Mouse (Mus musculus) thymus, postnatal 25 days (tissue): ENCODE data around the gene Nav2.

Experiments
- DNase-seq: peaks from one replicate; pipeline ENCODE4 v3.0.0; 2022

Gene Nav2

GRCm38 (mm10) chr7:49467861-49468260 lies 559.3 kb downstream of the Nav2 start:
- DNase-seq = peak; percentile 15

GRCm38 (mm10) chr7:49468492-49469205 lies 560.1 kb downstream of the Nav2 start:
- no peak for DNase-seq

DNA sequence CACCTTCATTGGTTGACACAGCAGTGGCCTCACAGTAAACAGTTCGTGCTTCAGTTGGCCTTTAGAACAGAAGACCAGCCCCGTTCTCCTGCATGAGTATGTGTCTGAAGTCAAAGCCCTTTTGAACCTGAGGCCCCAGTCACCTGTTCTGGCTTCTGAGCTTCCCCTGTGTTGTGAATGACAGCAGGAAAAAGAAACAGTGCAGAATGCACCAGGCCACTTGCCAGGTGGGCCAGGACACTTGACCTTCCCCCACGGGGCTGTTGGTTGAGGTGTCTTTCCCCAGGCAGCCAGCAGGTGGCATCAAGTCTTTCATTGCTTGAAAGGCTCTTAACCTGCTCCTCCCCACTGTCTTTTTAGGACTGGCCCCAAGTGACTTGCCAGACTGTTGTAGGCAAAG lies 562.8 kb downstream of the Nav2 start:
- DNase-seq = peak; percentile 50

- DNase-seq = no peak
Observed at GRCm38 (mm10) chr7:49475282-49475681, 566.8 kb downstream of the Nav2 start.

- DNase-seq = no peak
Observed at GRCm38 (mm10) chr7:49476163-49476562, 567.6 kb downstream of the Nav2 start.

DNA sequence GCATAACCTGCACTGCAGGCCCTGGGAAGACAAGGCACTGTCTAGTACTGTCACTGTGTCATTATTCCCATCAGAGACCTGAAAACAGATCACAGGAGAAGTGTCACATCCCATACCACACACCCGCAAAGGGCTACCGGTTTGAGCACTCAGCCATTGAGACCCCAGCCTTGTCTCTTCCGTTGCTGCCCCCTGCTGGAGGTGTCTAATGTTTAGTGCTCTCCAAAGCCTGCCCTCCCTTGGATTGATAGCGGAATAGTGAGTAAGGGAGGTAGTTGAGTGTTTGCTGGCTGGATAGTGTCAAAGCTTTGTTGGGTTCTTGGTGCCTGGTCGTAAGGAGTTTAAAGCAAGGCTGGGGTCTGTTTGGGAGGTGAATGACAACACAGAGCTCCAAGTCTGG lies 568.1 kb downstream of the Nav2 start:
- DNase-seq = peak; percentile 52

DNA sequence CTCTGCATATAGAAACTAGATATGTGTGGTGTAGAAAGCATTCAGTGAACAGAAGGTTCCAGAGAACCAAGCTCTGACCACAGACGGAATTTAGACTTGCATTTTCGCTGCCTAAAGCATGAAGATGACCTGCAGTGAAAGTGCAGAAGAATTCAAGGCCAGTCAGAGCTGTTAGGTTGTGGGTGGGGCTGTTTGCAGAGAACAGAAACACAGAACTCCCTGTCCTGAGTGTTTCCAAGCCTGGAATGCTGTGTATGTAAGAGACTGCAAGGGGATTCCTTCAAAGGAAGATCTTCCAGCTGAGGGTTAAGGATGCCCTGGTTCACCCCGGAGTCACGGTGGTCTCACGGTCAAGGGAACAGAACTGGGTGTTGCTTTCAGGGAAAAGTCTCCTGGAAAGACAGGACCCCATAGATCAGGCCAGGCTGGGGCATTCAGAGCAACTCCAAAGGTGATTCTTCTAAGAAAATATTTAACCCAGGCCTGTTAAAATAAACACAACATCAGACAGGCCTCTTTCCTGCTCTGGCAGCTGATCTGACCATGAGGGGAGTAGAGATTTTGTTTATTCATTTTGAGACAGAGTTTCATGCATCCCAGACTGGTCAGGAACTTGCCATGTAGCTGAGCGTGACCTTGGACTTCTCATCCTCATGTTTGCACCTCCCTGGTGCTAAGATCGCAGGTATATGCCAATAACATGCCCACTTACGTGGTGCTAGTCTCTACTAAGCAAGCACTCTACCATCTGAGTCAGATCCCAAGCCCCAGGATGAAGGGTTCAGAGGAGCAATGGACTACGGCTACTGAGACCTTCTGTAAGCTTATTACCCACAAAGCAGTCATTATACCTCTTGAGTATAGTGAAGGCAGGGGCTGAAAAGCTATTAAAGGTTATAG lies 568.8 kb downstream of the Nav2 start:
- DNase-seq = no peak

GRCm38 (mm10) chr7:49477976-49478349 lies 569.4 kb downstream of the Nav2 start:
- DNase-seq = no peak

- no peak for DNase-seq
Observed at GRCm38 (mm10) chr7:49478886-49479285, 570.4 kb downstream of the Nav2 start.

DNA sequence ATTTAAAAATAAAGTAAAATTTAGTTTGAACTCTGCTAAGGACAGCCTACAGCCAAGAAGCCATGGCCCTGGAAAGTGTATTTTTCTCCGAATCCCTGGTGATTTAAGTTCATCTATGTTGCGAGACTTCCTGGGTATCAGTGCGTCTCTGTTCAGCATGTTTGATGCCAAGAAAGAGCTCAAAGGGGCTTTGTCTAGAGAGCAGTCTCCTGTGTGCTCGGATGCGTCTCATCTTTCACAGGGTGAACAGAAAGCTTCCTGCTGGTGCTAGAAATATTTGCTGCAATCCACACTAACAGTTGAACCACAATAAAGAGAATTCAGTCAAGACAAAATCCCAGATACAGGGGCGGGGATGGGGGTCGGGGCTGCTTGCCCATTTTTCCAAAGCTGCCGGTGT lies 572.4 kb downstream of the Nav2 start:
- DNase-seq = no peak

DNA sequence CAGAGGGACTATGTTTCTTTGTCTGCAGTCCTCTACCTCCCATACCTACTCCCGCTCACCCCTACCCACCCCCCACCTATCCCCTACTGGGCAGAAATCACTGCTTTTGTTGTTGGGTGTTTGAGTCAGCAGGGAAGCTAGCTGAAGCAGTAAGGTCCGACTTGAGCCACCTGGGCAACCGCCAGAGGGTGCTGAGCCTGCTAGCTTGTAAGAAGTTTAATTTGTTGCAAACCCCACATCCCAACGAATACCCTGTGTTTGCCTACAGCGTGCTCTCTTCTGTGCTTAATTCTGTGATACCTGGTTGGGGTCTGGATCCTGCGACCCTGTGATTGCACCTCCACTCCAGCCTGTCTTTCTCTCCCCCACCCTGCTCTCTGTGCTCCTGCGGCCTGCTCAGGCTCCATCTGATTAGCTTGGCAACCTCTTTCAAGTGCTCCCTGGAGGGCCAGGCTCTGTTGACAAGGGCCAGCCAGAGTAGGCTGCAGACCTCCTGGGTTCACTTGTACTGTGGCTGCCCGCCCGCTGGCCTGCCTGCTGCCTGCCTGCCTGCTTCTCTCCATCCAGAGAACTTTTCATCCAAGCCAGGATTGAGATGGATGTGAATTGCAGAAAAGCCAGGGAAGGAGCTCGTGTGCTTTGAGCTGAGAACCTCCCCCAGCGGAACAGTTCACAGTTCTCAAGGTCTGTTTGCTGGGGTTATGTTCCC lies 575.7 kb downstream of the Nav2 start:
- DNase-seq = no peak

- no peak for DNase-seq
Observed at GRCm38 (mm10) chr7:49485292-49485847, 576.9 kb downstream of the Nav2 start.

DNA sequence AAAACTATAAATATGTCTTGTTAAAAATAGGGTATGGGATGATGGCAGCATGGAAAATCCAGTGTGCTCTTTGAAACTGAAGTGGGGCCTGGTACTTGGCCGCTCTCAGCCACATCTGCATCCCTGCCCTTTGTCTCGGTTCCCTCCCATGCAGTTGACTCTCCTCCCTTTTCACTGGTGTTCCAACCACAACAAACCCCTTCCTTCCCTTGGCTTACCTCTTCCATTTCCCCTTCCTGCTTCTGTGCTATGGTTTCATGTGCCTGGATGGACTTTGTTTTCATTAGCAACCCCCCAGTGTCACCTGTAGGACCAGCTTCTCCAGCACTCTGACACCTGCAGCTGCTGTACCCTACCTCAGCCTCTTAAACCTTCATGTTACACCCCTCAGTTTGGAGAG lies 578.8 kb downstream of the Nav2 start:
- DNase-seq = no peak

- DNase-seq = peak; percentile 12
Observed at GRCm38 (mm10) chr7:49488493-49489087, 580.1 kb downstream of the Nav2 start.

DNA sequence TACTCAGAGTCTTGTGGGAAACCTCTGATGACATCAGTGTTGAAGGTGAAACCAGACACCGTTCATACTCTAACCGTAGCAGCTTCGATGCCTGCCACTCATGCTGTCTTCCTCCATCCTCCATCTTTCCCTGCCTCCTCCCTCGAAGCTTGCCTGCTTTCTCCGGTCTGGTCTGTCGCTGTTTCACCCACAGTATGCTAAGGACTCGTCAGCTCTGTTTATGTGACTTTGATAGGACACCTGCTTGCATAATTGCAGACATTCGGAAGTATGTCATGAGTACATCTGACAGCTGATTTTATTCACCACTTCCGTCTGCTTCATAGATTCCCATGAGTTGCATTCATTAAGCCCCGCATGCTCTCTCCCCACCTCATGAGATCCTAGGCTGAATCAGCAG lies 582.3 kb downstream of the Nav2 start:
- no peak for DNase-seq

DNA sequence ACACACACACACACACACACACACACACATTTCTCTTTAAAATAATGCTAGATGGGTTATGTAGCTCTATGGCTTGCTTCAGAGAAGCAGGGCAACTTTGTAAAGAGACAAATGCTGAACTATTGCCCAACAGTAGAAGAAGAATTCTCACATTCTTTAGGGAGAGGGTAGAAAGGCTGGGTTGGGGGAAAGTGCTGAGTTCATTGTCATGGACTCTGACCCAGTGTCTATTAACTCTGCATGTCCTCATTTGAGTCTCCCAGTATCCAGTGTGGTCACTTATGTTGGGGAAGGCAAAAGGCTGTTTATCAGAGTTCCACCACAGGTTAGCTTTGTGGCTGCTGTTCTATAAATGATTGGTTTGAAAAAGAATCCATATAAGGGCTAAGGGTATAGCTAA lies 584.1 kb downstream of the Nav2 start:
- DNase-seq = no peak

DNA sequence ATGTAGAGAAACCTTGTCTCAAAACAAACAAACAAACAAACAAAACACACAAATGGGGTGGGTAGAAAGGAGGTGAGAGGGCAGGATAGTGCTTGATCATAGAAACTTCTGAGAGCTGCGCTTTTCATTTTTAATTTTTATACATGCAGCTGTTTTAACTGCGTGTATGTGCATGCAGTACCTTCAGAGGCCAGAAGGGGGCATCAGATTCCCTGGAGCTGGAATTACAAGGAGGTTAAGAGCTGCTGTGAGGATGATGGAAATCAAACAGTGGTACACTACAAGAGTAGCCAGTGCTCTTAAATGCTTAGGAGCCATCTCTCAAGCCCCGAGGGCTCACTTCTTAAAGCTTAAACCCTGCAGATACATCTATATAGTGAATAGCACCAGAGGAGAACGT lies 584.7 kb downstream of the Nav2 start:
- DNase-seq = peak; percentile 54

DNA sequence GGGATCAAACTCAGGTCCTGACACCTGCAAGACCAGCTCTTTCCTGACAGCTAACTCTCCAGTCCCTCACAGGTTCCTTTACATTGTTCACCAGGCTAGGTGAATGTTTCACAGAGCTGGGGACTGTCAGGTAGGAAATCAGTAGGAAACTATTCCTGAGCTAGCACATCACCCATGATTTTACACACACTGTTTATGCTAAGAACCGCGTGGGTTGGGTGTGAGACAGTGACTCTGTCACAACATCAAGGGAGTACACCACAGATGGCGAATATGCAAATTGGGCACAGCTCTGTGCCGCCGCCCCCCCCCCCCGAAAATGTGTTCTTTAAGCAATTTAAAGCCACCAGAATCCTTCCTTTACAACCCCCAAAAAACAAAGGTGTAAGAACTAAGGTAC lies 586.1 kb downstream of the Nav2 start:
- no peak for DNase-seq

DNA sequence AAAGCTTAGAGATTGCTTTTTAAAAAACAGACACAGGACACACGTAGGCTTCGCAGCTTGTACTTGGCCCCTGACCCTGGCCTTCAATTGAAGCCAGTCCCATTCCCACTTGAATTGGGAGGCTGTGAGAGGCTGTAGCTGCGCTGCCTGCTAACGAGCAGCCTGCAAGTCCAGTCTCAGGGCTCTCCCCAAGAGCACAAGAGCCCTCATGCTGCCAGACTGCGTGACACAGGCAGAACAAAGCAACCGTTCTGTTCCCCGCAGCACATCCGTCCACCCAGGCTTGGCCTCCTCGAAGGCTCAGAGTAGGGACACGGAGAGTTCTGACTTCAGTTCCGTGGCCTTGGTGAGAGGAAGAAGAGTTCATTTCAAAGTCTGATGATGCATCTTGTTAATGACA lies 587.6 kb downstream of the Nav2 start:
- no peak for DNase-seq

DNA sequence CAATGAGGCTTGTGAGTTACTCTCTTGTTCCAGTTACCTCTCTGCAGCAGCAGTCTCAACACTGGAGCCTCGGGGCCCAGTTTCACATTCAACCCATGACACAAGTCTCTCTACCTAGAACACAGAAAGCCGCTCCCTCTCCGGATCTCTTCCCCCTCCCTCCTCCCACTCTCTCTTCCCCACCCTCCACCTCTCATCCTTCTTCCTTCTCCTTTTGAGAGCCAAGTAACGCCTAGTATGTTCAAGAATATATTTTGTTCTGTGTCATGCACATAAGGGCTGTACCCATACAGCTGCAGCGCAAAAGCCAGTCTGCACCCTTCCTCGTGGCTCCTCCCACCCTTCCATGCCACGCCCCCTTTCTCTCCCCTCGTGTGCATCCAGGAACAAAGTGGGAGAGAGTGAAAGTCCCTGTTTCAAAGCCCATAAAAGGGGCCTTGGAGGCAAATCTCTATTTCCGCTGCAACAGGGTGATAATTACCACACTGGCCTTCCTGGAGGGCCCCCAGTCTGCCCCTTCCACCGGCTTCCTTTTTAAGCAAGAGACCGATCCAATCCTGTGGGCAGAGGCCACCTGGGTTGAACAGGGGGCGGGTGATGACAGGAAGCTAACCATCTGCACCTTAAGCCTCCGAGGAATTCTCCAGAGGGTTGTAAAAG lies 588.4 kb downstream of the Nav2 start:
- DNase-seq = peak; percentile 12

- no peak for DNase-seq
Observed at GRCm38 (mm10) chr7:49497426-49497892, 588.9 kb downstream of the Nav2 start.

GRCm38 (mm10) chr7:49499598-49499997 lies 591.1 kb downstream of the Nav2 start:
- DNase-seq = no peak
